Mouse (Mus musculus) gastrocnemius, adult 2 months (tissue): ENCODE measurements around the gene Myl6b. TPM values are rescaled to one million over a fixed set of nuclear protein-coding genes. Genes with fewer than 3 reads are reported as not detected.
"Not testable (repeated sequence)": the region's sequence is repeated elsewhere in the genome, so short reads cannot be mapped to it uniquely, and the experiment has no call there.

ENCODE experiments used
- DNase-seq: peaks from one replicate; pipeline ENCODE4 v3.0.0; 2022
- H3K27ac ChIP-seq: fragments of 200-600 bp; 2 replicates; pipeline ENCODE4 v1.8.1; 2022; ENCODE audit warnings: mild to moderate bottlenecking
- H3K4me3 ChIP-seq: fragments of 200-600 bp; 2 replicates; pipeline ENCODE4 v1.8.1; 2022; ENCODE audit warnings: mild to moderate bottlenecking, moderate library complexity
- CTCF ChIP-seq: fragments of 200-600 bp; IDR thresholded peaks from 2 replicates; pipeline ENCODE4 v1.8.1; 2022; ENCODE audit warnings: antibody characterized with exemption, mild to moderate bottlenecking, moderate library complexity
- intact Hi-C: fragments of 180-260 bp; cut with DNase I; formaldehyde crosslinking; loops from one replicate; pipeline ENCODE4 v1.15.1; 2025
- total RNA-seq, 2 experiments: library from RNA; stranded (reverse); gene quantifications; 2 replicates each; pipeline ENCODE4 v1.2.3; 2021

The Myl6b gene
- total RNA-seq, 2 experiments from 2014 or later: 6.5 to 17.8 TPM

- peak overlapping the region; percentile 46; the same call in 1 of the 2 replicates for H3K27ac ChIP-seq
- DNase-seq: no peak
- H3K4me3 ChIP-seq: no peak overlapping the region
- intact Hi-C loops: loop anchor here (2.0 kb wide), 1 partner anchor 50 kb away; the partner anchor contains the start of gene Zc3h10
- no peak for TF ChIP-seq CTCF
Measured at GRCm38 (mm10) chr10:128497134-128497737, 1.2 kb downstream of the Myl6b start.

GRCm38 (mm10) chr10:128496509-128497077, 1.9 kb downstream of the Myl6b start:
- no peak overlapping the region for H3K4me3 ChIP-seq
- peak overlapping the region; percentile 46 for H3K27ac ChIP-seq
- DNase-seq: no peak
- no peak for TF ChIP-seq CTCF
- intact Hi-C loops: loop anchor here (2.0 kb wide), 1 partner anchor 50 kb away; the partner anchor contains the start of gene Zc3h10

- H3K4me3 ChIP-seq: no peak overlapping the region
- TF ChIP-seq CTCF: no peak
- no peak for DNase-seq
- intact Hi-C loops: loop anchor here (2.0 kb wide), 1 partner anchor 51 kb away; the partner anchor contains the start of gene Zc3h10
- peak overlapping the region; percentile 46 for H3K27ac ChIP-seq
Measured at GRCm38 (mm10) chr10:128495903-128496302, 2.6 kb downstream of the Myl6b start.

- H3K27ac ChIP-seq: peak overlapping the region; percentile 100
- DNase-seq: no peak
- intact Hi-C loops: no loop called here
- peak; percentile 7; the same call in 1 of the 2 replicates for TF ChIP-seq CTCF
- H3K4me3 ChIP-seq: peak overlapping the region; percentile 98
Measured at GRCm38 (mm10) chr10:128495270-128495669, 3.2 kb downstream of the Myl6b start.

GRCm38 (mm10) chr10:128494667-128495245, 3.7 kb downstream of the Myl6b start:
- DNase-seq: no peak
- intact Hi-C loops: loop anchor here (5.0 kb wide), 1 partner anchor 33 kb away; the partner anchor contains the start of gene Esyt1
- peak overlapping the region; percentile 98 for H3K4me3 ChIP-seq
- no peak for TF ChIP-seq CTCF
- peak overlapping the region; percentile 100 for H3K27ac ChIP-seq

GRCm38 (mm10) chr10:128493695-128494666, 4.5 kb downstream of the Myl6b start, which contains the start of gene Myl6:
TSS of gene Myl6 (minus strand) at chr10:128494145.
- TF ChIP-seq CTCF: peak; percentile 75
- peak; percentile 99 for DNase-seq
- Histone ChIP-seq H3K27ac (peak within 1 kb of the TSS; percentile 100), H3K4me3 (peak within 1 kb of the TSS; percentile 98)
- intact Hi-C loops: loop anchor here (2.0 to 5.0 kb wide), 2 partner anchors 33 kb away; partner anchors contain the start of gene Esyt1

GRCm38 (mm10) chr10:128493319-128493694, 5.2 kb downstream of the Myl6b start:
- no peak for DNase-seq
- H3K27ac ChIP-seq: peak overlapping the region; percentile 100
- H3K4me3 ChIP-seq: peak overlapping the region; percentile 98
- intact Hi-C loops: loop anchor here (2.0 to 5.0 kb wide), 2 partner anchors 33 to 34 kb away; partner anchors contain the start of gene Esyt1
- no peak for TF ChIP-seq CTCF

- peak; percentile 75 for DNase-seq
- TF ChIP-seq CTCF: no peak
- Histone ChIP-seq H3K27ac (peak overlapping the region; percentile 100), H3K4me3 (peak overlapping the region; percentile 98)
- intact Hi-C loops: loop anchor here (2.0 to 5.0 kb wide), 2 partner anchors 32 to 35 kb away; partner anchors contain the start of gene Esyt1
Measured at GRCm38 (mm10) chr10:128492633-128493311, 5.7 kb downstream of the Myl6b start.

- intact Hi-C loops: loop anchor here (2.0 to 5.0 kb wide), 2 partner anchors 31 to 35 kb away; partner anchors contain the start of gene Esyt1
- not testable (repeated sequence) for DNase-seq
- Histone ChIP-seq H3K27ac (peak overlapping the region; percentile 100), H3K4me3 (peak overlapping the region; percentile 98)
Measured at GRCm38 (mm10) chr10:128492051-128492450, 6.4 kb downstream of the Myl6b start.

- no peak for DNase-seq
- intact Hi-C loops: loop anchor here (5.0 kb wide), 1 partner anchor 36 kb away; the partner anchor contains the start of gene Esyt1
- Histone ChIP-seq H3K27ac (peak overlapping the region; percentile 100), H3K4me3 (peak overlapping the region; percentile 98)
- TF ChIP-seq CTCF: no peak
Measured at GRCm38 (mm10) chr10:128491495-128491894, 7.0 kb downstream of the Myl6b start.

- peak overlapping the region; percentile 98 for H3K4me3 ChIP-seq
- DNase-seq: no peak
- no peak for TF ChIP-seq CTCF
- peak overlapping the region; percentile 100 for H3K27ac ChIP-seq
- intact Hi-C loops: loop anchor here (5.0 kb wide), 1 partner anchor 36 kb away; the partner anchor contains the start of gene Esyt1
Measured at GRCm38 (mm10) chr10:128490912-128491311, 7.6 kb downstream of the Myl6b start.
